Mouse (Mus musculus) embryo, embryonic 9.5 days (tissue): ENCODE results near the gene Hist1h4f.
"Not testable (repeated sequence)": the region's sequence is repeated elsewhere in the genome, so short reads cannot be mapped to it uniquely, and the experiment has no call there.

ENCODE experiments used
- DNase-seq: peaks from one replicate; pipeline ENCODE4 v3.0.0-alpha.2; 2017; ENCODE audit errors: extremely low spot score

Hist1h4f gene

GRCm38 (mm10) chr13:23554925-23555838, 3.7 kb upstream of the Hist1h4f start:
- peak; percentile 96 for DNase-seq

DNA sequence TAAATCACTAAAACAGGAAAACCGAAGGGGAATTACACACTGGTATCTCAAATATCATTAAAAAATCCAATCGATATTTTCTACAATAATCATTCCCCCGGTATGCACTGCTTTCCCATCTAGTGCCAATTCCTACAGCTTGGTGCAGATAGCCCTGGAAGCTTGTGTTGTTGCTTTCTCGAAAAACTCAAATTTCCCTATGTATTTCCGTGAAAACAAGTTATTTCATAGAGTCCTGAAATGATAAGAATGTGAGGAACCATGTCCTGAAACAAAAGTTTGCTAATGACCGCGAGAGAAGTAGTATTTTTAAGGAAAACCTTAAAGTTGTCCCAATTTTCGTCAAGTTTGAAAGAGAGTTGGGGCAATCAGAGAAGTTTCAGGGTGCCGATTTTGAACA, 2.9 kb upstream of the Hist1h4f start:
- no peak for DNase-seq

GRCm38 (mm10) chr13:23552962-23553361, 1.5 kb upstream of the Hist1h4f start, which contains the start of gene Hist1h1d:
Hist1h1d (plus strand) TSS chr13:23553262.
- DNase-seq = no peak

- no peak for DNase-seq
Measured at GRCm38 (mm10) chr13:23551931-23552914, 775 bp upstream of the Hist1h4f start.

DNA sequence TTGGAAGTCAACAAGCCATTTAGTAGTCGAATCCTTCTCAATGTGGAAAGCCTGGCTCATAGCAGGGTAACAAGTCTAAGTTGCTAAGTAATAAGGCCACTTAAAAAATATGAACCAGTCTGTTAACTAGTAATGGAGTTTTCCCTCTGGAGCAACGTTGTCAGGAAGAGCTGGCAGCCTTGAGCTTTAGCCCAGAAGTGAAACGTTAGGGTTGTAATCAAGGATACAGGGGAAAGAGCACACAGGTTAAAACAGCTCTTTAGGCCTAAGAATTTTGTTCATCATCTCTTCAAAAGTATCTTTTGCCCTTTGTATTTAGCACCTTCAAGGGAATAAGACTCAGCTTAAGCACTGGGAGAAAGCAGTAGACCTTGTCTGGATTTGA, 695 bp downstream of the Hist1h4f start:
- peak; percentile 76 for DNase-seq

GRCm38 (mm10) chr13:23546694-23547093, 4.8 kb downstream of the Hist1h4f start:
- DNase-seq = no peak

GRCm38 (mm10) chr13:23544787-23545120, 6.7 kb downstream of the Hist1h4f start:
- DNase-seq = not testable (repeated sequence)

- DNase-seq = peak; percentile 91
Measured at GRCm38 (mm10) chr13:23543965-23544786, 7.3 kb downstream of the Hist1h4f start, which contains the start of gene Hist1h3f. Hist1h3f (plus strand) TSS chr13:23544052.

GRCm38 (mm10) chr13:23542999-23543607, 8.3 kb downstream of the Hist1h4f start, which contains the start of gene Hist1h2bh:
Hist1h2bh (minus strand) TSS chr13:23543392.
- peak; percentile 91 for DNase-seq

GRCm38 (mm10) chr13:23542225-23542980, 9.0 kb downstream of the Hist1h4f start:
- DNase-seq = not testable (repeated sequence)

DNA sequence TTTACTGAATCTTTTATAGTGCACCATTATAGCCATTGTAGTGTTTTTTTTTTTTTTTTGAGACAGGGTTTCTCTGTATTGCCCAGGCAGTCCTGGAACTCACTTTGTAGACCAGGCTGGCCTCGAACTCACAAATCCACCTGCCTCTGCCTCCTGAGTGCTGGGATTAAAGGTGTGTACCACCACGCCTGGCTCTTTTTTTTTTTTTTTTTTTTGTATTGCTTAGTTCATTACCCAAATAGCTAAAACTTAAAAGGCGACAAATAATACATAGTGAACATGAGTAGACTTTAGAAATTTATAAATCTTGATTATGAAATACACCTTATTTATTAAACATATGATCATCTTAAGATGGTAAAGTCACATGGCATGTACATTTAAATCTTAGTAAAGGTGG, 10.0 kb downstream of the Hist1h4f start:
- DNase-seq = no peak

- DNase-seq = not testable (repeated sequence)
Measured at GRCm38 (mm10) chr13:23539821-23540220, 11.6 kb downstream of the Hist1h4f start.

DNA sequence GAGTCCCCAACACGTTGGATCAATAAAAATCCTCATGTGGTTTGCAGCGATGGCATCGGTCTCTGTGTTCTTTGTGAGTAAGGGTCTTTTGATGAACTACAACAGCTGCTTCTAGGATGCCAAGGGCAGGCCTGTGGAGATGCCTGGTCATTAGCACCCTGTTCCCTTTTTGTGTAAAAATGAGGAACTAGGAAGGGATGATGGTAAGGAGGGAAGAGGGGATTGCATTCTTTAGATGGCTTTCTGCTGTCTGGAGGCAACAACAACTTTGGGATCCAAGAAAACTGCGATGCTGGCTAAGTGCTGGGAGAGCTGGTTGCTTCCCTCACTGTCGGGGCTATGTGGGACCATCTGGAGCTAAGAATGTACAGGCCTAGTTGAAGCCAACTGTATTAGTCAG, 13.2 kb downstream of the Hist1h4f start:
- DNase-seq = no peak

GRCm38 (mm10) chr13:23537006-23537710, 14.3 kb downstream of the Hist1h4f start:
- DNase-seq = no peak

DNA sequence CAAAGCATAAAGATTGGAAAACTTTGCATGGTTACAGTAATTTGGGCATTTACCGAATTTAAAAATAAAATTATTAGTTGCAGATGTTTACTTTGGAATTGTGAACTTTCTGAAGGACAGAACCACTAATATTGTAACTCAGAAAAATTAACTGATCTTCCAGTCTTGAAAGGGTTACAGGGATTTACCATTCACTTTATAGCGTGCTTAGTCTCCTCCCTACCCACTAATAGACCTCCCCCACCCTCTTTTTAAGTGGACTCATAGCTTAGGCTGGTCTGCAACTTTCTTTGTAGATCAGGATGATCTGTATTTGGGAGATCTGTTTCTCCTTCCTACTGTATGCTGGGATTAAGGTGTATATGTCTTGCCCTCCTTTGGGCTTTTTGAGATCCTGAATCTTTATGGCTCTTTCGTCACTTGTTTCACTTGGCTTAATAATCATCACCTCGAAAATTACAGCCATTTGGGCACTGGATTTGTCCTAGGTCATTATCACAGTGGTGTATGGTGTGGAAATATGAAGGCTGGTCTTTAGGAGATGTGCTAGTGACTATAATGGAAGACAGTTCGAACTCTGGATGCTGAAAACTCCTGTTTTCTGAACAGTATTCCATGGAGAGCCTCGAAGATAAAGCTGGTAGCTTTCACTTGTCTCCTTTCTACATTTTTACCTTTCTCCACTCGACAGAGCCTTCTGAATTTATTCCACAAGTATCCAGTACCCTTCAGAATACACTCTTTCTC, 15.2 kb downstream of the Hist1h4f start:
- peak; percentile 72 for DNase-seq

GRCm38 (mm10) chr13:23535137-23536075, 16.0 kb downstream of the Hist1h4f start, which contains the start of gene Hist1h3g:
Hist1h3g (plus strand) TSS chr13:23535422.
- peak; percentile 91 for DNase-seq

GRCm38 (mm10) chr13:23534368-23535131, 16.9 kb downstream of the Hist1h4f start:
- no peak for DNase-seq
